Mouse (Mus musculus) c-Kit-positive CD71-negative TER-119-negative erythroid progenitor cells, embryonic 14.5 days (primary cell): ENCODE measurements around the gene Ip6k1.

Experiments
- DNase-seq: peaks from one replicate; pipeline ENCODE4 v3.0.0-alpha.2; 2013; ENCODE audit warnings: low read depth

The Ip6k1 gene

DNA sequence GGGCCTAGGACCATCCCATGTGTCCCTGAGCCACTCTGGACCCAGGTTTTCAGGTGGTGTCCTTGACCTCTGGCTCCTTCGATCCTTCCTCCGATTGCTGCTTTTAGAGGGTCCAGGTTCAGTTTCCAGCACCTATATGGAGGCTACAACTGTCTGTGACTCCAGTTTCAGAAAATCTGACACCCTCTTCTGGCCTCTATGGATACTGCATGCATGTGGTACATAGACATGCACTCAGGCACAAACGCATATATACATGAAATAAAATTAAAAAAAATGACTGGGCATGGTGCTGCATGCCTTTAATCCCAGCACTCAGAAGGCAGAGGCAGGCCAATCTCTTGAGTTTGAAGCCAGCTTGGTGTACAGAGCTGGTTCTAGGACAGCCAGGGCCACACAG, 25.6 kb downstream of the Ip6k1 start:
- no peak for DNase-seq

DNA sequence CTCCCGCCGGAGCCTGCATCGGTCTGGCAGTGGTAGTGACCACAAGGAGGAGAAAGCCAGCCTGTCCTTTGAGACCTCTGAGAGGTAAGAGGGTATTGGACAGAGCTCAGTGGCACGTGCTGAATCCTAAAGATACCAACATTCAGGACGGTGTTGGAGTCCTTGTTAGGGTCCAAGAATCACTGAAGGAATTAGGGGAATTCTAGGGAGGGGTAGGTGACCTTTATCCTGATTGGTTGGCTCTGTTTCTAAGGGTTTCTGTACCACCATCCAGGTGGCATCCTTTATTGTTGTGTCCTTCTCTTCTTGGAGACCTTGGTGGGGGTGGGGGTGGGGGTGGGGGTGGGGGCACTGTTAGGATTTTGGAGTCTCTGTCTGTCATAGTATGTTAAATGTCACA, 29.8 kb downstream of the Ip6k1 start:
- DNase-seq: no peak

DNA sequence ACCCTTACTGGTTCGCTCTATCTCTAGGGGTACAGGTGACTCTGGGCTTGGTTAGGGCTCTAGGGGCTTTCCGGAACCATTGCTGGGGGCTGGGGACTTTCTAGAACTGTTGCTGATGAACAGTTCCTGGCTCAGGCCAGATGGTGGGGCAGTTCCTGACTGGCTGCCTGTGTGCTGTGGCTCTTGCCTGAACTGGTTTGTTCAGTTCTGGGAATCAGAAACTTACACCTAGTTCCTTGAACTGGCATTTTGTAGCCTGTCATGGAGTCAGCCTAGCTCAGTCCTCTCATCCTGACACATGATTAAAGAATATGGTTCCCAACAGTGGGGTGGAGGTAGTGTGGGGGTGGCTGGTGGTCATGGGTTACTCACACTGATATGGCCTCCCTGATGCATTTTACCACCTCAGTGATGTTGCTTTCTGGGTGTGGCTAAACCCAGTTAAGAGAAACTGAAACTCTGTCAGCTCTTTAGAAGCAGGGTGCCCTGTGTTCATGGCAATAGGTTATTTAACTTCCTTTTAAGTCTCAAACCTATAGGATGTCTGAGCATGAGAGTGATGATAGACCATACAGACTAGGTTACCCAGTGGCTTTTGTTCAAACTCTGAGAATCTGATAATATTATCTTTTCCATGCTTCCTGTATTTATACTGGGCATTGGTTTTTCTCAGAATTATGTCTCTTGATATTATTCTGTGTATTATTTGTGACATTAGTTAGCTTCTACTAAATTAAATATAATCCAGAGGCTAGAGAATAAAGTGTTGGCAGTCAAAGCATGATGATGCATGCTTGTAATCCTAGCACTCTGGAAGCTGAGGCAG, 33.2 kb downstream of the Ip6k1 start:
- no peak for DNase-seq

DNA sequence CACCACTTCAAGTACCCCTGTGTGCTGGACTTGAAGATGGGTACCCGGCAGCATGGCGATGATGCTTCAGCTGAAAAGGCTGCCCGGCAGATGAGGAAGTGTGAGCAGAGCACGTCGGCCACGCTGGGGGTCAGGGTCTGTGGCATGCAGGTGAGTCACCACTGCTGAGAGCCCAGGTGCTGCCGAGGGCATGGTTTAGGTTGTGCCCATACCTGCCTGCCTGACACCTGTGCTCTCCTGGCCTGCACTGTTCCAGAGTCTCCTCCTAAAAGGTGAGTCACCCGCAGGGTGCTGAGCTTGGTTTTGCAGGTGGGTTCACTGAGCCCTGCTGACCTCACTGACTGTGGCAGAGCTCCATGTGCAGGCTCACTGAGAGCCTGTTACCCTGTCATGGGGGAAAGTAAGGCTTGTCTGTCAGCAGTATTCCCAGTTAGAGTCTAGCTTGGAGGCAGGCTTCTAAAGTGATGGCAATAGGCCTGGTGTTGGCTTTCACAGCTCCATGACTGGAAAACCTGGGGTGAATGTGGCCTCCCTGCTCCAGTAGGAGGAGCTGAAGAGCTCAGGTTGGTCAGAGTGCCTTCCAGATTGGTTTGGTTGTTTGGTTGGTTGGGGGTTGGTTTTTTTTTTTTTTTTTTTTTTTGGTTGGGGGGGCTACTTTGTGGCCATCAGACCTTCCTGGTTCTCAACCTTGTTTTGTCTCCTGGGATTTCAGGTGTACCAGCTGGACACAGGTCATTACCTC, 42.6 kb downstream of the Ip6k1 start:
- no peak for DNase-seq

DNA sequence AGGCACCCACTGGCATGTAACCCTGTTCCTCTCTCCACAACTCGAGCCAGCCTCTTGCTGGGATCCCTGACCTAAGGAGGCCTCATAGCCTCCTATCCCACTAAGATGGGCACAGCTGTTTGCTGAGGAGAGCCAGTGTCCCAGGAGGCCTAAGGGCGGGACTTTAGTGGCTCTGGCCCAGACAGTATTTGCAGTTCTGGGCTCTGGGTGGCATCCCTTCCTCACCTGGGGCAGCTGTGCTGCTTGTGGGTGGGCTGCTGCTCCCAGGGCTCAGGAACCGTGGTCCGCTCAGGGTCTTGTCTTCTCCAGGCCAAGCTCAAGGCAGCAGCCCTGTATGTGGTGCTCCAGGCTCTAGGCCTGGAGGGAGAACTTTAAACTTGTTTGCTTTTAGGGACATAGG, 44.3 kb downstream of the Ip6k1 start:
- no peak for DNase-seq

DNA sequence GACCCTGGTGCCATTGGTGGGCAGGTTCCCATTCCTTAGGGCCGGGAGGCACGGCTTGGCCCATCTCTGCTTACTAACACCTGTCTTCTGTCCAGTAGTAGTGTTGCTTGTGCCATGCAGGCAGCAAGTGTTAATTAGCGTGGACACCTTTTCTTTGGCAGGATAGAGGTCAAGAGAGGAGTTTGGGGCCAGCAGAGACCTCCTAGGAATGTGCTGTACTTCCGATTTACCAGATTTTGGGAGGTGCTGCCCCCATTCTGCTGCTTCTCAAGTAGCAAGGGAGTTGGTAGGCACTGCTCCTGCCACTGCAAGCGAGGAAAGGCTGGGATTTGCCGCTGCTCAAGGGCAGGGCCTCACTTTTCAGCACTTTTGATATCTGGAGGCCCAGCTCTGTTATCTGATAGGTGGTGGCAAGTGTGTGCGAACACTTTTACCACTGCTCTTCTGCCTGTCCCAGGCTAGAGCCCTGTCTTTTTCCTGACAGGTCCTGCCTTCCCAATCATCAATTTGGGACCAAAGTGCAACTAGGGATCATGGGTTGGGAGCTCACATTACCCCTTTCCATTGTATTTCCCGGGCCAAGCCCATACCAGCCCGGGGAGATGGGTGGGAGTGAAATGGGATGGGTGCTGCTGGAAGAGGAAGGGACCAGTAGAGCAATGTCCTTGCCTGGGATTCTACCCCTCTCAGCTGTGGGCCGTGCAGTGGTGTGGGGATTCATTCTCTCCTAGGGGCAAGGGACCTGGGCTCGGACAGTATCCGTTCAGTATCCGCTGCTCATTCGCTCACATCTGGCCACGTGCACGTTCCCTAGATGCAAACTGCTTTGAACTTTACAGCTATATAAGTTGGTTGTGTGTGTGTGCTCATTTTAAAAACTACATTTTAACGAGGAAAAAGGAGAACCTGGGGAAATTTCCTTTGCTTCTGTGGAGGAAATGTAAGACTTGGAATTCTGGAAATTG, 45.6 kb downstream of the Ip6k1 start:
- DNase-seq: no peak

DNA sequence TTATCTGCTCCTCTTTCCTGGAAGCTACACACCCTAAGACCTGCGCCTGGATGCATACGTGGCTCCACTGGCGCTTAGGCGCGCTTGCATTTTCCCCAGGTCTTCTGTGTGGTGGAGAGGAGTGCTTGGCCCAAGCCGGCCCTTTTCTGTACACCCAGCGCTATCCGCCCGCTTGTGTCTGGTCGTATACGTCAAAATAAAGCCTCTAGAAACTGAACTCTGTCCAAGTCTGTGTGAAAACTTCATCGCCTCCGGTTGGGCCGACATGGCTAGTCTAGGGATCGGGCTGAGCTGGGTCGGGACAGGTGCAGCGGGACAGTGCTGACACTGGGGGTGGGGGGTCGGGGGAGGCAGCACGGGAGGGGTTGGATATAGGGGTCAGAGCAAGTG, 46.3 kb downstream of the Ip6k1 start:
- no peak for DNase-seq

DNA sequence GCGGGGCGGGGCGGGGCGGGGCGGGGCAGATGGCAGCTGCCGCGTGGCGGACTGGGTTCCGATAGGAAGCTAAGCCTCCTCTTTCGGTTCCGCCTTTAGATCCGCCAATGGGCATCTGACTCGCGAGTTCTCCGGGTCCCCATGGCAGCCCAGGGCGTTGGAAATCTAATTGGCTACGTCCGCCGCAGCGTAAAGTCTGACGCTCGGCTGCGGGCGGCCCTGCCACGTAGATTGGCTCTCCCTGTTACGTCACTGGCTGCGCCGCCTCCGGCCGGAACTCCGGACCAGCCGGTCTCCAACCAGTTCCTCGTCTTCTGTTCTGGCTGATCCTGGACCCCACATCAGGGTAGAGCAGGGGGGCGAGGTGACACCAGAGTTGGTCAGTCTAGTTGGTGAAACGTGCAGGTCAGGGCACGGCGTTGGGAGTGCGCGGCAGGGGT, 46.7 kb downstream of the Ip6k1 start, which contains the start of gene Gmppb:
Gene Gmppb (plus strand): TSS at position 227 of the 440 bp plus-strand sequence.
- DNase-seq: peak; percentile 95

DNA sequence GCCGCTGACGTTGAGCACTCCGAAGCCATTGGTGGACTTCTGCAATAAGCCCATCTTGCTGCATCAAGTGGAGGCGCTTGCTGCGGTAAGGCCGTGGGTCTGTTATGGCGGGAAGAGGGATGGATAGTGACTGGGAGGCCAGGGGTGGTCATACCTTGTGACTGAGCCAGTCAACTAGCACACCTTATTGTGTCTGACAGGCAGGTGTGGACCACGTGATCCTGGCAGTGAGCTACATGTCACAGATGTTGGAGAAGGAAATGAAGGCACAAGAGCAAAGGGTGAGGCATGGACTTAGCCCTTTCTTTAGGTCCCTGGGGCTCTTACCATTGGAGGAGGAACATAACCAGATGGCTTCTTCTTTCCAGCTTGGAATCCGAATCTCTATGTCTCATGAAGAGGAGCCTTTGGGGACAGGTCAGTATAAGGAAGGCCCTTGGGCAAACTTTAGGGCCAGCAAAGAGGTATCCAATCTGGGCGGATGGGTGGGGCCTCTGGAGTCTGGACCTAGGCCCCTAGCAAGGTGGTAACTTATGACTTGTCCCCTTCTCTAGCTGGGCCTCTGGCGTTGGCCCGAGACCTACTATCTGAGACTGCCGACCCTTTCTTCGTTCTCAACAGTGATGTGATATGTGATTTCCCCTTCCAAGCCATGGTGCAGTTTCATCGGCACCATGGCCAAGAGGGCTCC, 47.4 kb downstream of the Ip6k1 start:
- no peak for DNase-seq

DNA sequence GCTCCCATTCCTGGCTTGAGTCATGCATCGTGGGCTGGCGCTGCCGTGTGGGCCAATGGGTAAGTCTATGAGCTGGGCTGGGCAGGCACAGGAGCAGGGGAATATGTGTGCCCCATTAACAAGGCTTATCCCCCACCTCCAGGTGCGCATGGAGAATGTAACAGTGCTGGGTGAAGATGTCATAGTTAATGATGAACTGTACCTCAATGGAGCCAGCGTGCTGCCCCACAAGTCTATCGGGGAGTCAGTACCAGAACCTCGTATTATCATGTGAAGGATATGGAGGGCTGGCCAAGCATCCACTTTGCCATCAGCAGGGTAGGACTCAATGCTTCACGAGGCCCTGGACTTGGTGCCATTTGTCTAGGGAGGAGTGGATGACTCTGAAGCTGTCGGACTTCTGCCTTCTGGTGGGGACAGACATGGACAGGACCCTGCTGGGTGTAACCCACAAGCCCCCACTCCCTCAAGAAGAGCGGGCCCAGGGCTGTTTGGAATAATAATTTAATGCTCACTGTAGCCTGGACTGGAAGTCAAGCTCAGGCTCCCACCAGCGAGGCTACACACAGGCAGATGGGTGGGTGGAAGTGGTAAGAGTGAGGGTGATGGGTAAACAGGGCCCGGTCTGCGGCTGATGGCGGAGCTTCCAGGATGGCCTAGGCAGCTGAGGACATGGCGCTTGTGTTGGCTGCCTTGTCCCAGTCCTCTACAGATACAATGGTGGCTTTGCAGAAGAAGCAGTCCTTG, 49.1 kb downstream of the Ip6k1 start:
- DNase-seq: no peak

DNA sequence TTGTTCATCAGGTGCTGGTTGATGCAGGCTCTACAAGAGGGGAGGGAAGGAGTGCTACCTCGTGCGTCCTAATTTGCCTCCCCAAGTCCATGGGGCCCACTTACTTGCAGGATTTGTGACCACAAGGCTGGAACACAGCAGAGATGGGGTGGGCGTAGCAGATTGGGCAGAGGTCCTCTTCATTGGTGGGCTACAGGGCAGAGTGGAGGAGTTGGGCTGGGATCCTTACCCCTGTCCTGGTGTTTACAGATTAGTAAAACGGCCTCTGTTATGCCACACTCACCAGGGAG, 49.6 kb downstream of the Ip6k1 start:
- no peak for DNase-seq

DNA sequence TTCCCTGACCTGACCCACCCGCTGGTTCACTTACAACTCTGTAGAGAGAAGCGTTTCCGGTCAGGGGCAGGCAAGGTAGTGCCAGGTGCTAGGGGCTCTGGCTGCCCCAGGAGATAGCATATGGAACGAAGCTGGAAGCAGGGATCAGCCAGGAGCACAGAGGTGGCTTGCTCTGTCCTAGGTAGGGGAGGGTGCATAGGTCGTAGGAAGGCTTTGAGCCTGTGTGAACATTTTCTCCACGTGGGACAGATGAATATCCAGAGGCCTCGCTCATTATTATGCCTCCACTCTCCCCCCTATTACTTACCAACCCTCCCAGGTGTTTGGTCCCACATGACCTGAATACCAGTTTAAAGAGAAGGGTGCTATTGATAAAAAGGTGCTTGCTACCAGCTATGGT, 50.1 kb downstream of the Ip6k1 start:
- DNase-seq: no peak

DNA sequence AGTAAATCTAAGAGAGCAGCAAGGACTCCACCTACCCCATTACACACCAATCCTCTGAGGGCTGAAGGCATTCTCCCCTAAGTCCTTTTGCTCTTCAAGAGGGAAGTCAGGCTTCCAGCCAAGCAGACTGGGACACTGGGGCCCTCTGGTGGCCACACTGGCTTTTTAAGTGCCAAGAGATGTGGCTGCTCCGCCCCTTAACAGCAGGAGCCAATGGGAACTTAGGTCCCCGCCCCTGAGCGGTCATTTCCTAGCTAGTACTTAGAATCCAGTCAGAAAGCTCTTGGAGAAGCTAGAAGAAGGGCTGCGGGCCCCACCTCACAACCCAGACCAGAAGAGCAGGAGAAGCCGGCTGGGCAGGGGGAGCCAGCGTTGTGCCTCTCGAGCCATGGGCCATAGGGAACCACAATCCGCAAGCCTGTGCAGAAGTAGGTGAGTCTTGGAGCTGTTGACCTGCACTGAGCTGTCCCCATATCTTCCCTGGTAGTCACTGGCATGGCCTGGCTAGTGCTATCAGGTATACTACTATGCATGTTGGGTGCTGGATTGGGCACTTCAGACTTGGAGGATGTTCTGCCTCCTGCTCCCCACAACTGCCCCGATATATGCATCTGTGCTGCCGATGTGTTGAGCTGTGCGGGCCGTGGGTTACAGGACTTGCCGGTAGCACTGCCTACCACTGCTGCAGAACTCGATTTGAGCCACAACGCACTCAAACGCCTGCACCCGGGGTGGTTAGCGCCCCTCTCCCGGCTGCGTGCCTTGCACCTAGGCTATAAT, 50.8 kb downstream of the Ip6k1 start, which contains the start of gene Amigo3:
Gene Amigo3 (plus strand): TSS at position 275 of the 780 bp plus-strand sequence.
- peak; percentile 96 for DNase-seq

DNA sequence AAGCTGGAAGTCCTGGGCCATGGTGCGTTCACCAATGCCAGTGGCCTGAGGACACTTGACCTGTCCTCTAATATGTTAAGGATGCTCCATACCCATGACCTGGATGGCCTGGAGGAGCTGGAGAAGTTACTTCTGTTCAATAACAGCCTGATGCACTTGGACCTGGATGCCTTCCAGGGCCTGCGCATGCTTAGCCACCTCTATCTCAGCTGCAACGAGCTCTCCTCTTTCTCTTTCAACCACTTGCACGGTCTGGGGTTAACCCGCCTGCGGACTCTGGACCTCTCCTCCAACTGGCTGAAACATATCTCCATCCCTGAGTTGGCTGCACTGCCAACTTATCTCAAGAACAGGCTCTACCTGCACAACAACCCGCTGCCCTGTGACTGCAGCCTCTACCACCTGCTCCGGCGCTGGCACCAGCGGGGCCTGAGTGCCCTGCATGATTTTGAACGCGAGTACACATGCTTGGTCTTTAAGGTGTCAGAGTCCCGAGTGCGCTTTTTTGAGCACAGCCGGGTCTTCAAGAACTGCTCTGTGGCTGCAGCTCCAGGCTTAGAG, 51.4 kb downstream of the Ip6k1 start:
- no peak for DNase-seq

DNA sequence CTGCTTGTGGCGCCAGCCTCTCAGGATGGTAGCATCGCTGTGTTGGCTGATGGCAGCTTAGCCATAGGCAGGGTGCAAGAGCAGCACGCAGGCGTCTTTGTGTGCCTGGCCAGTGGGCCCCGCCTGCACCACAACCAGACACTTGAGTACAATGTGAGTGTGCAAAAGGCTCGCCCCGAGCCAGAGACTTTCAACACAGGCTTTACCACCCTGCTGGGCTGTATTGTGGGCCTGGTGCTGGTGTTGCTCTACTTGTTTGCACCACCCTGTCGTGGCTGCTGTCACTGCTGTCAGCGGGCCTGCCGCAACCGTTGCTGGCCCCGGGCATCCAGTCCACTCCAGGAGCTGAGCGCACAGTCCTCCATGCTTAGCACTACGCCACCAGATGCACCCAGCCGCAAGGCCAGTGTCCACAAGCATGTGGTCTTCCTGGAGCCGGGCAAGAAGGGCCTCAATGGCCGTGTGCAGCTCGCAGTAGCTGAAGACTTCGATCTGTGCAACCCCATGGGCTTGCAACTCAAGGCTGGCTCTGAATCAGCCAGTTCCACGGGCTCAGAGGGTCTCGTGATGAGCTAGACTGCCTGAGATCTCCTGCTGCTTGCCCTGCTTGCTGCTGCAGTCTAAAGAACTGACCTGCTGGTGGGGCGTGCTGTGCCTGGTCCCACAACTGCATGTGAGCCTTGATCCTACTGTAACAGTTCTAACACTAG, 52.2 kb downstream of the Ip6k1 start:
- DNase-seq: no peak

DNA sequence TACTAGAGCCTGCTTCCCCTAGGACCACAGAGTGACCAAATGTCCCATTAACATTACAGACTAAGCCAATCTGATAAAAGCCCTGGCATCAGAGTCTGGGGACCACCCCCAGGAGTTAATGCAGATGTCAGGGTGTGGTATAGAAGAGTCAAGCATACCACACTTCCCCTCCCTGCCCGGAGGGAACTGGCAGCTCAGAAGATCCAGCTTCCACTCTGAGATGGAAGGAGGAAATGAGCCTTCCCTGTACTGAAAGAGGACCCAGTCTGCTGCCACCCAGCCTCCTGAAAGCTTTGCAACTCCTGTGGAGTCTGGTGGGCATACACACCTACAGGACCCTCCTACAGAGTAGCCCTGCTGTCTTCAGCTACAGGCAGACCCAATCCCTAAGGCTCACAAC, 52.8 kb downstream of the Ip6k1 start:
- no peak for DNase-seq

DNA sequence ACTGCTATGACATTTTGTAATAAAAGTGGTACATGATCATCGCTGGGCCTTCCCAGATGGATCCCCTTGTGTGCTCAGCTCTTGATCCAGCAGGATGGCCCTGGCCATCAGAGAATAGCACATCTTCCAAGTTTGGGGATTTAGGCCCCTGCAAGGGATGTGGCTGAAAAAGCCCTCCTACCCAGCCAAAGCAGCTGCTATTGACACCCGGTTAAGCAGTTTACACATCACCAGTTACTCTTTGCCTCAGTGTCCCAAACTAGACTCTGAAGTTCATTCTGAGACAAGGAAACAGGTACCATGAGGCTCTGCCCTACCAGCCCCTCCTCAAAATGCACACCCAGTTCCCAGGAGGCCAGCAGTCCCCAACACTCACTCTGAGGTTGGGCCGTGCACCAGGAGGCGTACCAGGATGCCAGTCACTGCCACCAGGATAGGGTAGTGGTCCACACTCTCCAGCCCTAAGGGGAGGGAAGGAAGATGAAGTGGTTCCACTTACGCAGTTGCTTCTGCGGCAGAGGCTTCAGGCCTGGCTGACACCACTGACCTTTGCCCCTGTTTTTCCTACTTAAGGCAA, 53.4 kb downstream of the Ip6k1 start:
- no peak for DNase-seq

DNA sequence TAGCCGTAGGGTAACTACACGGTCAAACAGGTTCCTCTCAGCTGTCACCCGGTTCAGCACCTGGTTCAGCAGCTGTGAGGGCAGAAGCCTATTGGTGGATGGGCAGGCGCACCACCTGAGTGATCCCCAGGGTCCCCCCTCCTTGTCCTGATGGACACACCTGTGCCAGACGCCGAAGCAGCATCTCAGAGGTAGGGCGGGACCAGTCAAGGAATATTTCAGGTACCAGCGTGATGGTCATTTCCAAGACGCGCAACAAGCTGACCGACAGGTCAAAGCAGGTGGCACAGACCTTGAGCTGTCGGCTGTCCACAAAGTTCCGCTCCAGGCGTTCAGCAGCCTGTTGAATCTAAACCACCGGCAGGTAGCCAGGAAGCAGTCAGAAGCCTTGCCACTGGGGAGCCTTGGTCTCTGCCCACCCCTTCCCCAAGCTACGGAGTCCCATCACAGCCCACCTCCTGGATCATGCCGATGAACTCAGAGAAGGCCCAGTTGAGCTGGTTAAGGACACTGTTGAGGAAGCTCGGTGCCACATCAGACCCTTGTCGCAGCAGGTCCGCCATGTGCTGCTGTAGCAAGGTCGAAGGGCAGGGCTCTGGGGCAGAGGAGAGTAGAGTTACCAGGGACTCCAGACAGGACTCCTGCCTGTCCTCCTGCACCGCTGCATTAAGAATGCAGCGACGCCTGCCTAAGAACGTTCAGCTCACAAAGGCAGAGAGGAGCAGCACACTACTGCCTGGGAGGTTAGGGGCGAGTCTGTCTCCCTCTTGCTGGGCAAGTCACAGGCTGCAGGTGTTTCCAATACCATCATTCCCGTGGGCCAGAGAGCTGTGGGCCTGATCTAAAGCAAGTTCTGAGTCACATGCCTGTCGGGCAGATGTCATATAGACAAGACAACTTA, 54.3 kb downstream of the Ip6k1 start:
- no peak for DNase-seq
